Mouse (Mus musculus): ENCODE data around the gene Laptm5.

GRCm38 (mm10) chr4:130944112-130944511 lies 31.2 kb downstream of the Laptm5 start, which contains the start of gene Matn1:
- TF ChIP-seq CHD2 (IDR thresholded peaks at IDR 0.05; ENCODE audit: low read depth, low read length) (no peak), ZNF384 (IDR thresholded peaks at IDR 0.05; ENCODE audit: low read depth, low read length) (no peak), HCFC1 (IDR thresholded peaks at IDR 0.05; ENCODE audit: borderline replicate concordance, insufficient read depth, low read length) (no peak), MAFK (IDR thresholded peaks at IDR 0.05; ENCODE audit: insufficient read depth, low read depth, low read length) (no peak), ZC3H11A (IDR thresholded peaks at IDR 0.05; ENCODE audit: borderline replicate concordance, low read depth, low read length) (no peak)
